Mouse (Mus musculus) ES-Bruce4 (cell line): ENCODE results near the gene Eif3k. TPM values are rescaled to one million over a fixed set of nuclear protein-coding genes. Genes with fewer than 3 reads are reported as not detected.
A peak's percentile ranks its signal among the peaks of the same experiment; 100 is the strongest.

Experiments used
- H3K27ac ChIP-seq: 2 replicates; pipeline ENCODE4 v1.5.1; 2012; ENCODE audit warnings: low read length, inconsistent platforms; ENCODE audit not compliant: insufficient read depth
- H3K27me3 ChIP-seq: 2 replicates; pipeline ENCODE4 v1.6.1; 2012; ENCODE audit warnings: mild to moderate bottlenecking, low read length, inconsistent platforms; ENCODE audit not compliant: control insufficient read depth, poor library complexity, insufficient read depth, severe bottlenecking
- H3K36me3 ChIP-seq: 2 replicates; pipeline ENCODE4 v1.6.1; 2012; ENCODE audit warnings: inconsistent platforms, mild to moderate bottlenecking, low read length, moderate library complexity; ENCODE audit not compliant: control insufficient read depth, poor library complexity, insufficient read depth, severe bottlenecking
- H3K4me1 ChIP-seq: one replicate; pipeline ENCODE4 v1.8.1; 2011; ENCODE audit warnings: low read length; ENCODE audit not compliant: control insufficient read depth, insufficient read depth
- H3K4me3 ChIP-seq: 2 replicates; pipeline ENCODE4 v1.5.1; 2011; ENCODE audit warnings: low read depth, mild to moderate bottlenecking, low read length
- H3K9ac ChIP-seq: 2 replicates; pipeline ENCODE4 v1.6.1; 2012; ENCODE audit warnings: low read depth, mild to moderate bottlenecking, inconsistent platforms; ENCODE audit not compliant: poor library complexity, severe bottlenecking
- H3K9me3 ChIP-seq: replicated peaks from 2 replicates; pipeline ENCODE4 v1.6.1; 2012; ENCODE audit warnings: mild to moderate bottlenecking, low read length, inconsistent platforms; ENCODE audit not compliant: control insufficient read depth, poor library complexity, insufficient read depth, severe bottlenecking
- CTCF ChIP-seq: IDR thresholded peaks from one replicate; pipeline ENCODE4 v1.8.1; 2011; ENCODE audit warnings: low read depth, low read length
- EP300 ChIP-seq: IDR thresholded peaks from 2 replicates; pipeline ENCODE4 v1.6.1; 2011; ENCODE audit warnings: low read depth, low read length; ENCODE audit not compliant: insufficient read depth
- POLR2A ChIP-seq: IDR thresholded peaks from one replicate; pipeline ENCODE4 v1.8.1; 2011; ENCODE audit warnings: low read length; ENCODE audit not compliant: insufficient read depth
- polyA plus RNA-seq: library from polyadenylated mRNA; stranded (reverse); fragments of >200 nt; gene quantifications from 2 replicates; pipeline ENCODE4 v1.2.4, GENCODE M21; 2011; ENCODE audit warnings: low read depth; ENCODE audit not compliant: missing spikeins, insufficient read depth, insufficient read length

Eif3k gene
- polyA plus RNA-seq, 1 experiment, result 409 TPM

- H3K36me3 ChIP-seq, result peaks cover 21% of the 10 kb centered on the region
- peak overlapping the region; percentile 85 for H3K27ac ChIP-seq
- H3K9me3 ChIP-seq, result no peaks in the 10 kb centered on the region
- H3K9ac ChIP-seq, result peak overlapping the region; percentile 67
- TF ChIP-seq CTCF (no peak), POLR2A (no peak), EP300 (no peak)
- peak overlapping the region; percentile 93 for H3K4me3 ChIP-seq
- H3K4me1 ChIP-seq, result peaks cover 5% of the 10 kb centered on the region
- H3K27me3 ChIP-seq, result no peaks in the 10 kb centered on the region
These were observed 780 bp upstream of the Eif3k start for GRCm38 (mm10) chr7:28982274-28983013.

GRCm38 (mm10) chr7:28977556-28977955 lies 4.1 kb downstream of the Eif3k start:
- no peak for TF ChIP-seq CTCF
- no peak for TF ChIP-seq POLR2A
- TF ChIP-seq EP300, result no peak
- no peaks in the 10 kb centered on the region for H3K9me3 ChIP-seq
- no peak overlapping the region for H3K27ac ChIP-seq
- no peaks in the 10 kb centered on the region for H3K27me3 ChIP-seq
- no peak overlapping the region for H3K4me3 ChIP-seq
- H3K9ac ChIP-seq, result no peak overlapping the region
- peaks cover 45% of the 10 kb centered on the region for H3K36me3 ChIP-seq
- H3K4me1 ChIP-seq, result peaks cover 2% of the 10 kb centered on the region

- H3K36me3 ChIP-seq, result peaks cover 33% of the 10 kb centered on the region
- no peak overlapping the region for H3K27ac ChIP-seq
- no peaks in the 10 kb centered on the region for H3K9me3 ChIP-seq
- no peak overlapping the region for H3K4me3 ChIP-seq
- no peaks in the 10 kb centered on the region for H3K27me3 ChIP-seq
- peaks cover 25% of the 10 kb centered on the region for H3K4me1 ChIP-seq
- TF ChIP-seq POLR2A (no peak), CTCF (peak; percentile 46)
- no peak overlapping the region for H3K9ac ChIP-seq
These were observed 8.6 kb downstream of the Eif3k start for GRCm38 (mm10) chr7:28973025-28973424.

GRCm38 (mm10) chr7:28972542-28972985 lies 9.1 kb downstream of the Eif3k start:
- H3K27ac ChIP-seq, result peak overlapping the region; percentile 71
- no peaks in the 10 kb centered on the region for H3K9me3 ChIP-seq
- peaks cover 25% of the 10 kb centered on the region for H3K4me1 ChIP-seq
- peak overlapping the region; percentile 22 for H3K4me3 ChIP-seq
- TF ChIP-seq CTCF, result peak; percentile 82
- no peak for TF ChIP-seq EP300
- TF ChIP-seq POLR2A, result no peak
- no peak overlapping the region for H3K9ac ChIP-seq
- H3K27me3 ChIP-seq, result no peaks in the 10 kb centered on the region
- peaks cover 28% of the 10 kb centered on the region for H3K36me3 ChIP-seq

GRCm38 (mm10) chr7:28971770-28972269 lies 9.8 kb downstream of the Eif3k start:
- Histone ChIP-seq H3K9me3 (no peaks in the 10 kb centered on the region), H3K4me3 (no peak overlapping the region), H3K4me1 (peaks cover 25% of the 10 kb centered on the region), H3K9ac (no peak overlapping the region), H3K27ac (peak overlapping the region; percentile 95), H3K36me3 (peaks cover 21% of the 10 kb centered on the region), H3K27me3 (no peaks in the 10 kb centered on the region)
- TF ChIP-seq EP300, result no peak
- no peak for TF ChIP-seq CTCF
- TF ChIP-seq POLR2A, result no peak

- TF ChIP-seq CTCF (no peak), EP300 (no peak), POLR2A (no peak)
- peaks cover 28% of the 10 kb centered on the region for H3K4me1 ChIP-seq
- peaks cover 14% of the 10 kb centered on the region for H3K36me3 ChIP-seq
- no peaks in the 10 kb centered on the region for H3K9me3 ChIP-seq
- peak overlapping the region; percentile 95 for H3K27ac ChIP-seq
- no peaks in the 10 kb centered on the region for H3K27me3 ChIP-seq
- no peak overlapping the region for H3K4me3 ChIP-seq
- peak overlapping the region; percentile 21 for H3K9ac ChIP-seq
These were observed 10.6 kb downstream of the Eif3k start for GRCm38 (mm10) chr7:28971029-28971428.
